Mouse (Mus musculus) lung, postnatal 0 days (tissue): ENCODE data around the gene Olfr772. TPM values are rescaled to one million over a fixed set of nuclear protein-coding genes. Genes with fewer than 3 reads are reported as not detected.
"Not testable (repeated sequence)": the region's sequence is repeated elsewhere in the genome, so short reads cannot be mapped to it uniquely, and the experiment has no call there.

ENCODE experiments used
- ATAC-seq: fragments of 200-750 bp; cut with Nextera tagmentation; 2 replicates; pipeline ENCODE4 v1.8.0; 2017; ENCODE audit warnings: moderate library complexity
- DNase-seq: peaks from one replicate; pipeline ENCODE4 v3.0.0-alpha.2; 2016; ENCODE audit warnings: low spot score
- H3K27ac ChIP-seq: fragments of 300-500 bp; sonication (generic); 2 replicates; pipeline ENCODE4 v1.5.1; 2014; ENCODE audit warnings: antibody characterized with exemption, mild to moderate bottlenecking, low read length, mixed read lengths
- H3K27me3 ChIP-seq: fragments of 300-500 bp; sonication (generic); replicated peaks from 2 replicates; pipeline ENCODE4 v1.6.1; 2014; ENCODE audit warnings: low read length, mixed read lengths; ENCODE audit not compliant: insufficient read depth
- H3K36me3 ChIP-seq: fragments of 300-500 bp; sonication (generic); 2 replicates; pipeline ENCODE4 v1.6.1; 2014; ENCODE audit warnings: low read length, mixed read lengths; ENCODE audit not compliant: insufficient read depth
- H3K4me1 ChIP-seq: fragments of 300-500 bp; sonication (generic); 2 replicates; pipeline ENCODE4 v1.6.1; 2014; ENCODE audit warnings: antibody characterized with exemption, low read depth, low read length, mixed read lengths; ENCODE audit not compliant: insufficient read depth
- H3K4me2 ChIP-seq: fragments of 300-500 bp; sonication (generic); replicated peaks from 2 replicates; pipeline ENCODE4 v1.6.1; 2014; ENCODE audit warnings: low read depth, mild to moderate bottlenecking, low read length, moderate library complexity, mixed read lengths
- H3K4me3 ChIP-seq: fragments of 300-500 bp; sonication (generic); 2 replicates; pipeline ENCODE4 v1.5.1; 2014; ENCODE audit warnings: low read depth, low read length
- H3K9ac ChIP-seq: fragments of 300-500 bp; sonication (generic); replicated peaks from 2 replicates; pipeline ENCODE4 v1.6.1; 2014; ENCODE audit warnings: low read depth, mild to moderate bottlenecking
- H3K9me3 ChIP-seq: fragments of 300-500 bp; sonication (generic); 2 replicates; pipeline ENCODE4 v1.6.1; 2016; ENCODE audit warnings: low read length, mixed read lengths
- CTCF ChIP-seq: IDR thresholded peaks from 2 replicates; pipeline ENCODE4 v1.5.1; 2016; ENCODE audit warnings: antibody characterized with exemption, mild to moderate bottlenecking
- EP300 ChIP-seq: IDR thresholded peaks from 2 replicates; pipeline ENCODE4 v1.6.1; 2016; ENCODE audit warnings: antibody characterized with exemption, mild to moderate bottlenecking, control low read depth
- WGBS: fragments of 180-500 bp; shearing (Covaris S2); extraction: QIAGEN DNeasy Blood & Tissue Kit; methylation state at CpG from one replicate; pipeline ENCODE4 v1.1.7; 2014; 5-methylcytosine and 5-hydroxymethylcytosine counted together
- polyA plus RNA-seq: library from polyadenylated mRNA; unstranded; fragments of >200 nt; fragmentation: Nextera tagmentation; extraction: Ambion mirVana; gene quantifications from 2 replicates; pipeline ENCODE4 v1.2.1, GENCODE M21; 2015

Olfr772 gene
- polyA plus RNA-seq: not detected in 2 replicates

GRCm38 (mm10) chr10:129177821-129178220 is at the start of gene Olfr772:
Gene Olfr772, minus strand, starts transcription at chr10:129177921.
- H3K4me2 ChIP-seq, H3K27ac ChIP-seq: not testable (repeated sequence)
- 70% methylated on average over 3 of the region's 4 CpGs for WGBS

GRCm38 (mm10) chr10:129187319-129187718 is 9.6 kb upstream of the Olfr772 start, which contains the start of gene Olfr773:
Gene Olfr773, minus strand, starts transcription at chr10:129187419.
- not testable (repeated sequence) for H3K9me3 ChIP-seq, H3K4me1 ChIP-seq, H3K27ac ChIP-seq, H3K27me3 ChIP-seq, H3K36me3 ChIP-seq, H3K4me2 ChIP-seq, H3K4me3 ChIP-seq, ATAC-seq, DNase-seq, H3K9ac ChIP-seq

More at GRCm38 (mm10) chr10:129177821-129178220, at the start of gene Olfr772:
- not testable (repeated sequence) for H3K9me3 ChIP-seq, DNase-seq, H3K27me3 ChIP-seq, H3K9ac ChIP-seq, H3K4me1 ChIP-seq, H3K36me3 ChIP-seq, H3K4me3 ChIP-seq, ATAC-seq

GRCm38 (mm10) chr10:129164651-129165050 is 13.1 kb downstream of the Olfr772 start, which contains the start of gene Olfr771:
Gene Olfr771, minus strand, starts transcription at chr10:129164751.
- TF ChIP-seq EP300 (no peak), CTCF (no peak)
- DNase-seq (no peak), ATAC-seq (no peak)
- H3K4me3 ChIP-seq: no peak within 1 kb of the TSS
- H3K9ac ChIP-seq: no peak within 1 kb of the TSS
- no peaks in the 10 kb centered on the region for H3K27me3 ChIP-seq
- WGBS: 73% methylated on average over 1 of the region's 1 CpGs
- no peaks in the 10 kb centered on the region for H3K9me3 ChIP-seq
- no peaks in the 10 kb centered on the region for H3K36me3 ChIP-seq
- H3K27ac ChIP-seq: no peak within 1 kb of the TSS
- no peak within 1 kb of the TSS for H3K4me2 ChIP-seq
- no peaks in the 10 kb centered on the region for H3K4me1 ChIP-seq

- ATAC-seq (no peak), DNase-seq (no peak)
- H3K9me3 ChIP-seq: no peaks in the 10 kb centered on the region
- H3K36me3 ChIP-seq: no peaks in the 10 kb centered on the region
- no peaks in the 10 kb centered on the region for H3K4me1 ChIP-seq
- TF ChIP-seq CTCF: no peak
- TF ChIP-seq EP300: no peak
- H3K4me2 ChIP-seq: no peak within 1 kb of the TSS
- H3K4me3 ChIP-seq: no peak within 1 kb of the TSS
- H3K9ac ChIP-seq: no peak within 1 kb of the TSS
- no peak within 1 kb of the TSS for H3K27ac ChIP-seq
- WGBS: 74% methylated on average over 2 of the region's 2 CpGs
- H3K27me3 ChIP-seq: no peaks in the 10 kb centered on the region
Measured at GRCm38 (mm10) chr10:129138898-129139297, 38.8 kb downstream of the Olfr772 start, which contains the start of gene Olfr770. Gene Olfr770, minus strand, starts transcription at chr10:129138998.

Other genes with a start within 250 kb of the Olfr772 start
- 14.6 and 20.7 TPM in 2 replicates for gene Itga7, start 244.1 kb downstream of the Olfr772 start, polyA plus RNA-seq
- 0.10 and 0.33 TPM in 2 replicates for gene Mettl7b, start 216.9 kb downstream of the Olfr772 start, polyA plus RNA-seq
- gene Olfr9, start 188.5 kb downstream of the Olfr772 start, polyA plus RNA-seq: not detected in 2 replicates
- not detected in 2 replicates for gene Olfr763, start 167.1 kb downstream of the Olfr772 start, polyA plus RNA-seq
- not detected in 2 replicates for gene Olfr764-ps1, start 138.0 kb downstream of the Olfr772 start, polyA plus RNA-seq
- not detected in 2 replicates for gene Olfr765, start 127.9 kb downstream of the Olfr772 start, polyA plus RNA-seq
- gene Olfr766-ps1, start 108.9 kb downstream of the Olfr772 start, polyA plus RNA-seq: not detected in 2 replicates
- gene Olfr767, start 95.0 kb downstream of the Olfr772 start, polyA plus RNA-seq: not detected in 2 replicates
- not detected in 2 replicates for gene Olfr768, start 78.5 kb downstream of the Olfr772 start, polyA plus RNA-seq
- not detected in 2 replicates for gene Olfr769, start 60.1 kb downstream of the Olfr772 start, polyA plus RNA-seq
- not detected in 2 replicates for gene Olfr770, start 38.9 kb downstream of the Olfr772 start, polyA plus RNA-seq
- gene Olfr771, start 13.2 kb downstream of the Olfr772 start, polyA plus RNA-seq: not detected in 2 replicates
- gene Olfr773, start 9.5 kb upstream of the Olfr772 start, polyA plus RNA-seq: not detected in 2 replicates
- gene Olfr774, start 58.3 kb upstream of the Olfr772 start, polyA plus RNA-seq: not detected in 2 replicates
- gene Olfr775, start 70.5 kb upstream of the Olfr772 start, polyA plus RNA-seq: not detected in 2 replicates
- gene Olfr776, start 81.2 kb upstream of the Olfr772 start, polyA plus RNA-seq: not detected in 2 replicates
- not detected in 2 replicates for gene Olfr777, start 93.6 kb upstream of the Olfr772 start, polyA plus RNA-seq
- not detected in 2 replicates for gene Olfr780, start 140.2 kb upstream of the Olfr772 start, polyA plus RNA-seq
- gene Olfr781, start 150.9 kb upstream of the Olfr772 start, polyA plus RNA-seq: not detected in 2 replicates
- not detected in 2 replicates for gene Olfr782, start 170.9 kb upstream of the Olfr772 start, polyA plus RNA-seq
- not detected in 2 replicates for gene Olfr784, start 206.2 kb upstream of the Olfr772 start, polyA plus RNA-seq
- not detected in 2 replicates for gene Olfr785, start 227.5 kb upstream of the Olfr772 start, polyA plus RNA-seq
- gene Olfr786, start 249.4 kb upstream of the Olfr772 start, polyA plus RNA-seq: not detected in 2 replicates